Mouse (Mus musculus) left cerebral cortex, postnatal 25 days (tissue): Measurements from ENCODE around the gene Pgghg. TPM values are rescaled to one million over a fixed set of nuclear protein-coding genes. Genes with fewer than 3 reads are reported as not detected.
A peak's percentile ranks its signal among the peaks of the same experiment; 100 is the strongest.
"Not testable (repeated sequence)": the region's sequence is repeated elsewhere in the genome, so short reads cannot be mapped to it uniquely, and the experiment has no call there.

Experiments used
- DNase-seq, 2 experiments: peaks; one replicate each; pipeline ENCODE4 v3.0.0; 2022; ENCODE audit warnings: low spot score in 2 of 2, mixed read lengths in 1 of 2
- intact Hi-C: fragments of 180-260 bp; cut with DNase I; formaldehyde crosslinking; loops from one replicate; pipeline ENCODE4 v1.15.1; 2025
- total RNA-seq, 2 experiments: library from RNA; stranded (reverse); gene quantifications; 2 replicates each; pipeline ENCODE4 v1.2.3; 2021

Pgghg gene
- total RNA-seq, 2 experiments from 2014 or later: 4.7 to 6.3 TPM

GRCm38 (mm10) chr7:140976720-140977119, 35.5 kb downstream of the Pgghg start:
- intact Hi-C loops, DNase-seq: not testable (repeated sequence)

- intact Hi-C loops: no loop called here
- no peak for DNase-seq
Measured at GRCm38 (mm10) chr7:140981704-140982103, 40.5 kb downstream of the Pgghg start.

GRCm38 (mm10) chr7:140982971-140983370, 41.8 kb downstream of the Pgghg start:
- DNase-seq: no peak
- intact Hi-C loops: no loop called here

GRCm38 (mm10) chr7:140987182-140988138, 46.3 kb downstream of the Pgghg start:
- DNase-seq: peak in 1 of 2 experiments; percentile 87
- intact Hi-C loops: no loop called here

- DNase-seq: no peak
- intact Hi-C loops: no loop called here
Measured at GRCm38 (mm10) chr7:140989022-140989421, 47.8 kb downstream of the Pgghg start.

GRCm38 (mm10) chr7:140990185-140990584, 49.0 kb downstream of the Pgghg start:
- intact Hi-C loops: no loop called here
- DNase-seq: no peak

- intact Hi-C loops: no loop called here
- no peak for DNase-seq
Measured at GRCm38 (mm10) chr7:140990622-140991021, 49.4 kb downstream of the Pgghg start.

- no peak for DNase-seq
- intact Hi-C loops: no loop called here
Measured at GRCm38 (mm10) chr7:140991117-140991689, 50.0 kb downstream of the Pgghg start.

Other genes with a start within 250 kb of the Pgghg start
- gene Olfr541, start 244.1 kb upstream of the Pgghg start, total RNA-seq: not detected
- not detected for gene Cyp2e1, start 177.7 kb upstream of the Pgghg start, total RNA-seq
- not detected for gene Syce1, start 153.5 kb upstream of the Pgghg start, total RNA-seq
- gene Zfp941, start 119.2 kb upstream of the Pgghg start, total RNA-seq: 10 to 100 TPM; 23.6 to 24.7 TPM
- 1 to 10 TPM; 2.7 to 4.1 TPM for gene Urah, start 106.4 kb upstream of the Pgghg start, total RNA-seq
- gene Scgb1c1, start 95.8 kb upstream of the Pgghg start, total RNA-seq: not detected
- gene Odf3, start 93.6 kb upstream of the Pgghg start, total RNA-seq: not detected
- gene Gm45785, start 85.1 kb upstream of the Pgghg start, total RNA-seq: 1 to 10 TPM; 1.2 to 1.8 TPM
- 10 to 100 TPM; 66.0 to 70.0 TPM for gene Ric8a, start 84.4 kb upstream of the Pgghg start, total RNA-seq
- 10 to 100 TPM; 25.9 to 28.1 TPM for gene Bet1l, start 83.8 kb upstream of the Pgghg start, total RNA-seq
- gene Psmd13, start 59.4 kb upstream of the Pgghg start, total RNA-seq: 100 to 1,000 TPM; 116 TPM
- 10 to 100 TPM; 77.1 to 78.2 TPM for gene Sirt3, start 59.1 kb upstream of the Pgghg start, total RNA-seq
- gene Cox8b, start 40.9 kb upstream of the Pgghg start, total RNA-seq: 1 to 10 TPM in 1 of 2 experiments, not detected in 1; 1.2 TPM
- under 1 TPM; 0.41 to 0.73 TPM for gene Nlrp6, start 20.5 kb upstream of the Pgghg start, total RNA-seq
- gene Ifitm5, start 8.9 kb downstream of the Pgghg start, total RNA-seq: not detected
- gene Gm45717, start 14.5 kb downstream of the Pgghg start, total RNA-seq: not detected
- 10 to 100 TPM; 11.7 to 15.7 TPM for gene Ifitm2, start 14.6 kb downstream of the Pgghg start, total RNA-seq
- gene Ifitm1, start 25.8 kb downstream of the Pgghg start, total RNA-seq: 1 to 10 TPM; 1.7 to 2.9 TPM
- 10 to 100 TPM in 1 of 2 experiments, 1 to 10 TPM in 1; 9.9 to 13.5 TPM for gene Ifitm3, start 69.4 kb downstream of the Pgghg start, total RNA-seq
- gene Ifitm6, start 76.5 kb downstream of the Pgghg start, total RNA-seq: not detected
- gene Gm17387, start 87.7 kb downstream of the Pgghg start, total RNA-seq: not detected
- 10 to 100 TPM; 79.6 to 84.3 TPM for gene B4galnt4, start 119.7 kb downstream of the Pgghg start, total RNA-seq
- gene Pkp3, start 136.8 kb downstream of the Pgghg start, total RNA-seq: under 1 TPM in 1 of 2 experiments, not detected in 1; 0.21 TPM
- 1 to 10 TPM; 2.9 to 3.2 TPM for gene Sigirr, start 159.2 kb downstream of the Pgghg start, total RNA-seq
- gene Ano9, start 176.4 kb downstream of the Pgghg start, total RNA-seq: not detected
- 10 to 100 TPM; 47.3 to 53.6 TPM for gene Ptdss2, start 181.0 kb downstream of the Pgghg start, total RNA-seq
- gene Rnh1, start 231.5 kb downstream of the Pgghg start, total RNA-seq: 10 to 100 TPM; 30.5 to 32.9 TPM